23 mouse cellular contexts compared by ENCODE assay signal in the genomic region with DNA sequence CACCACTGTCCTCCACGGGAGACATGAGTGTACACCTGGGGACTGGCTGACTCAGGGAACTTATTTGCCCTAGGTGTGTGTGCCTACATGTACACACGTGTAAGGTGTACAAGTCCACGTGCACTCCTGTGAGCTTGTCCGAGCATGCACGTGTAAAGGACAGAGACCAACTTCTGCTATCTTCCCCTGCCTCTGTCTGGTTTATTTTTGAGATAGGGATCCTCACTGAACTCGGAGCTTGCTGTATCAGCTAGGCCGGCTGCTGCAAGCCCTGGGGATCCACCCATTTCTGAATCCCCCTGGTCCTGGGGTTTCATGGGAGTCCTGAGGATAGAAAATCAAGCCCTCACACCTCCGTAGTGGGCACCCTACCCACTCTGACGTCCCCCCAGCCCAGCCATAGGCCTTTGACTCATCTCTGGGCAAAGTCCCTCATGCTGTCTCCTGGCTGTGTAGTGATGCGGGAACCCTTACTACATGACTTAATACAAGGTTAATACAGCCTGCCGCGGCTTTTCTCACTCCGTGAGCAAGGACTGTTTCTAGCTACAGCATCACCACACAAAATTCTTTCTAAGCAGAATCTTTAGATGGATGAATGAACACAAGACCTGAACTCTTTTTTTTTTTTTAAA. TPM values are rescaled to one million over a fixed set of nuclear protein-coding genes. Genes with fewer than 3 reads are reported as not detected.
DNase-seq lines count a peak whose midpoint lies in the region; ATAC-seq and TF ChIP-seq lines count a peak whose summit lies in the region.
"Had no signal": no experiment of that assay in that cellular context is flagged by ENCODE, and none has a peak within 500 bp of the region (broad histone marks: within the 10 kb centered on the region; RNA-seq: fewer than 3 reads in every experiment).

No protein-coding gene starts in this region.

- no peak overlapping the region for H3K4me3 ChIP-seq in embryonic facial prominence, embryonic 12.5 days
- H3K4me3 ChIP-seq in embryonic facial prominence, embryonic 10.5 days = no peak overlapping the region
- no peak overlapping the region for H3K4me3 ChIP-seq in liver, postnatal 0 days (ENCODE audit: low read depth, low read length)
- no peak overlapping the region for H3K4me3 ChIP-seq in liver, embryonic 16.5 days (ENCODE audit: low read depth, low read length)
- H3K4me3 ChIP-seq: forebrain, embryonic 13.5 days; gastrocnemius, adult 2 months; heart, embryonic 12.5 days; hindbrain, embryonic 10.5 days had no signal

- H3K27me3 ChIP-seq in embryonic facial prominence, embryonic 12.5 days = no peaks in the 10 kb centered on the region
- no peaks in the 10 kb centered on the region for H3K27me3 ChIP-seq in embryonic facial prominence, embryonic 10.5 days (replicated peaks; ENCODE audit: low read depth, poor library complexity, severe bottlenecking)
- H3K27me3 ChIP-seq in liver, postnatal 0 days (ENCODE audit: insufficient read depth, low read length) = no peaks in the 10 kb centered on the region
- H3K27me3 ChIP-seq in liver, embryonic 16.5 days (ENCODE audit: control insufficient read depth, insufficient read depth, low read depth, low read length) = no peaks in the 10 kb centered on the region
- H3K27me3 ChIP-seq: forebrain, embryonic 13.5 days; heart, embryonic 12.5 days had no signal

- H3K9me3 ChIP-seq in embryonic facial prominence, embryonic 12.5 days = no peaks in the 10 kb centered on the region
- no peaks in the 10 kb centered on the region for H3K9me3 ChIP-seq in embryonic facial prominence, embryonic 10.5 days
- H3K9me3 ChIP-seq in liver, postnatal 0 days (ENCODE audit: low read length) = no peaks in the 10 kb centered on the region
- no peaks in the 10 kb centered on the region for H3K9me3 ChIP-seq in liver, embryonic 16.5 days (replicated peaks; ENCODE audit: control insufficient read depth, low read length)
- H3K9me3 ChIP-seq: forebrain, embryonic 13.5 days; G1E; heart, embryonic 12.5 days; hindbrain, embryonic 10.5 days had no signal

- TF ChIP-seq EP300 in liver, postnatal 0 days (IDR thresholded peaks at IDR 0.05; ENCODE audit: low read depth) = no peak

- 0 out of 2 replicates have a peak, but pooled peaks have one; percentile 15 for ATAC-seq in embryonic facial prominence, embryonic 12.5 days (ENCODE audit: insufficient number of reproducible peaks, insufficient read depth, low FRiP score, low TSS enrichment)
- ATAC-seq in liver, postnatal 0 days = no peak
- peak; percentile 58 for ATAC-seq in liver, embryonic 16.5 days (ENCODE audit: low read depth)
- ATAC-seq: CD4-positive, CD25-positive, alpha-beta regulatory T cell, adult 4 months; forebrain, embryonic 13.5 days; forebrain, postnatal 0 days had no signal

- 90% methylated on average over 13 of the region's 13 CpGs for WGBS in embryonic facial prominence, embryonic 12.5 days
- WGBS in embryonic facial prominence, embryonic 10.5 days = 90% methylated on average over 13 of the region's 13 CpGs
- WGBS in liver, postnatal 0 days (ENCODE audit: insufficient replicate concordance) = 70% methylated on average over 13 of the region's 13 CpGs
- 56% methylated on average over 13 of the region's 13 CpGs for WGBS in liver, embryonic 16.5 days (ENCODE audit: insufficient replicate concordance)

- no peak overlapping the region for H3K4me2 ChIP-seq in embryonic facial prominence, embryonic 12.5 days (replicated peaks)
- no peak overlapping the region for H3K4me2 ChIP-seq in liver, postnatal 0 days (ENCODE audit: low read depth, low read length)
- no peak overlapping the region for H3K4me2 ChIP-seq in liver, embryonic 16.5 days (ENCODE audit: low read depth, low read length)
- H3K4me2 ChIP-seq: forebrain, embryonic 13.5 days; heart, embryonic 12.5 days had no signal

- H3K27ac ChIP-seq in embryonic facial prominence, embryonic 12.5 days = no peak overlapping the region
- H3K27ac ChIP-seq in embryonic facial prominence, embryonic 10.5 days (replicated peaks) = no peak overlapping the region
- no peak overlapping the region for H3K27ac ChIP-seq in liver, postnatal 0 days (ENCODE audit: low read depth)
- H3K27ac ChIP-seq in liver, embryonic 16.5 days (ENCODE audit: low read length) = no peak overlapping the region
- H3K27ac ChIP-seq: forebrain, embryonic 13.5 days; gastrocnemius, adult 2 months; hindbrain, embryonic 10.5 days had no signal

- H3K4me1 ChIP-seq in embryonic facial prominence, embryonic 12.5 days = no peaks in the 10 kb centered on the region
- H3K4me1 ChIP-seq in embryonic facial prominence, embryonic 10.5 days = no peaks in the 10 kb centered on the region
- H3K4me1 ChIP-seq in liver, postnatal 0 days (ENCODE audit: insufficient read depth) = no peaks in the 10 kb centered on the region
- H3K4me1 ChIP-seq in liver, embryonic 16.5 days (ENCODE audit: control insufficient read depth, low read depth, low read length) = peaks cover 3% of the 10 kb centered on the region
- H3K4me1 ChIP-seq: forebrain, embryonic 13.5 days; hindbrain, embryonic 10.5 days had no signal

- DNase-seq in embryonic facial prominence, embryonic 10.5 days (ENCODE audit: low spot score) = no peak
- peak; percentile 29 for DNase-seq in liver
- no peak for DNase-seq in liver, postnatal 0 days
- DNase-seq in right cerebral cortex, postnatal 36 days (ENCODE audit: low spot score in 2 of 2) = no peak
- DNase-seq in thymus, postnatal 4 days = no peak
- DNase-seq in thymus, adult 18-20 months = no peak
- DNase-seq: adrenal gland, postnatal 10 days; B cell, adult 2 months; cerebellum, adult 11 months; cerebellum, adult 9-10 months; cerebellum, postnatal 25 days; forebrain, postnatal 0 days; gastrocnemius, adult 2 months; gastrocnemius, postnatal 25 days had no signal

- no peak overlapping the region for H3K9ac ChIP-seq in embryonic facial prominence, embryonic 12.5 days
- no peak overlapping the region for H3K9ac ChIP-seq in liver, postnatal 0 days (replicated peaks)
- H3K9ac ChIP-seq in liver, embryonic 16.5 days (ENCODE audit: low read depth, low read length) = no peak overlapping the region
- H3K9ac ChIP-seq: forebrain, embryonic 13.5 days; forebrain, postnatal 0 days; heart, embryonic 12.5 days had no signal

- TF ChIP-seq CTCF in liver, postnatal 0 days (IDR thresholded peaks at IDR 0.05; ENCODE audit: low read depth) = no peak

- no peaks in the 10 kb centered on the region for H3K36me3 ChIP-seq in embryonic facial prominence, embryonic 12.5 days
- H3K36me3 ChIP-seq in embryonic facial prominence, embryonic 10.5 days (replicated peaks) = no peaks in the 10 kb centered on the region
- no peaks in the 10 kb centered on the region for H3K36me3 ChIP-seq in liver, postnatal 0 days (replicated peaks; ENCODE audit: insufficient read depth, low read length)
- H3K36me3 ChIP-seq in liver, embryonic 16.5 days (ENCODE audit: control insufficient read depth, insufficient read depth) = no peaks in the 10 kb centered on the region
- H3K36me3 ChIP-seq: G1E; hindbrain, embryonic 10.5 days had no signal

RNA-seq across cellular contexts. Expression of a gene that starts 48.3 kb away (rescaled TPM):
- 10.7 and 11.3 TPM in 2 replicates for polyA plus RNA-seq in embryonic facial prominence, embryonic 12.5 days (2016; fragmentation: Nextera tagmentation; extraction: Ambion mirVana)
- 11.8 and 14.1 TPM in 2 replicates for polyA plus RNA-seq in embryonic facial prominence, embryonic 10.5 days (2016; fragmentation: Nextera tagmentation; extraction: Ambion mirVana)
- polyA plus RNA-seq in liver, postnatal 0 days (2015; fragmentation: Nextera tagmentation; extraction: Ambion mirVana) = 1.4 and 2.2 TPM in 2 replicates
- polyA plus RNA-seq in liver, embryonic 16.5 days (2015; fragmentation: Nextera tagmentation; extraction: Ambion mirVana) = 2.3 and 2.7 TPM in 2 replicates

RNA-seq across cellular contexts. Expression of a gene that starts 48.4 kb away (rescaled TPM):
- polyA plus RNA-seq in embryonic facial prominence, embryonic 12.5 days (2016; fragmentation: Nextera tagmentation; extraction: Ambion mirVana) = 28.3 and 28.9 TPM in 2 replicates
- polyA plus RNA-seq in embryonic facial prominence, embryonic 10.5 days (2016; fragmentation: Nextera tagmentation; extraction: Ambion mirVana) = 22.0 and 22.8 TPM in 2 replicates
- 10.3 and 10.7 TPM in 2 replicates for polyA plus RNA-seq in liver, postnatal 0 days (2015; fragmentation: Nextera tagmentation; extraction: Ambion mirVana)
- polyA plus RNA-seq in liver, embryonic 16.5 days (2015; fragmentation: Nextera tagmentation; extraction: Ambion mirVana) = 14.2 and 18.5 TPM in 2 replicates

RNA-seq across cellular contexts. Expression of a gene that starts 55.5 kb away (rescaled TPM):
- not detected in 2 replicates for polyA plus RNA-seq in embryonic facial prominence, embryonic 12.5 days (2016; fragmentation: Nextera tagmentation; extraction: Ambion mirVana)
- 0.10 TPM in 1 of 2 replicates, not detected in the other for polyA plus RNA-seq in embryonic facial prominence, embryonic 10.5 days (2016; fragmentation: Nextera tagmentation; extraction: Ambion mirVana)
- polyA plus RNA-seq in liver, postnatal 0 days (2015; fragmentation: Nextera tagmentation; extraction: Ambion mirVana) = not detected in 2 replicates
- polyA plus RNA-seq in liver, embryonic 16.5 days (2015; fragmentation: Nextera tagmentation; extraction: Ambion mirVana) = not detected in 2 replicates
- polyA plus RNA-seq: brain, embryonic 14.5 days; cortical plate, adult 2 months; forebrain, embryonic 13.5 days; forebrain, postnatal 0 days; G1E; heart, embryonic 12.5 days; hindbrain, embryonic 10.5 days had no signal

RNA-seq across cellular contexts. Expression of a gene that starts 58.8 kb away (rescaled TPM):
- polyA plus RNA-seq in embryonic facial prominence, embryonic 12.5 days (2016; fragmentation: Nextera tagmentation; extraction: Ambion mirVana) = 94.7 and 102 TPM in 2 replicates
- polyA plus RNA-seq in embryonic facial prominence, embryonic 10.5 days (2016; fragmentation: Nextera tagmentation; extraction: Ambion mirVana) = 44.4 and 52.2 TPM in 2 replicates
- 19.9 and 20.1 TPM in 2 replicates for polyA plus RNA-seq in liver, postnatal 0 days (2015; fragmentation: Nextera tagmentation; extraction: Ambion mirVana)
- polyA plus RNA-seq in liver, embryonic 16.5 days (2015; fragmentation: Nextera tagmentation; extraction: Ambion mirVana) = 17.8 and 18.2 TPM in 2 replicates
